Mouse (Mus musculus) CH12.LX (cell line): ENCODE measurements around the gene Pwwp2b. TPM values are rescaled to one million over a fixed set of nuclear protein-coding genes. Genes with fewer than 3 reads are reported as not detected.

Experiments used
- DNase-seq: peaks from one replicate; pipeline ENCODE4 v3.0.0-alpha.2; 2013; ENCODE audit errors: extremely low read depth
- H3K27ac ChIP-seq: 2 replicates; pipeline ENCODE4 v1.5.1; 2012; ENCODE audit warnings: low read depth, mild to moderate bottlenecking, control low read depth, moderate library complexity; ENCODE audit not compliant: insufficient read depth
- H3K27me3 ChIP-seq: replicated peaks from 2 replicates; pipeline ENCODE3; 2012; ENCODE audit warnings: inconsistent platforms
- H3K36me3 ChIP-seq, 2 experiments: replicated peaks in 1 of 2; 2 replicates each; pipeline versions ENCODE3 to v1.6.1; 2012; ENCODE audit warnings: inconsistent platforms in 1 of 2, low read length in 1 of 2, mild to moderate bottlenecking in 1 of 2, mixed read lengths in 1 of 2, moderate library complexity in 1 of 2; ENCODE audit not compliant: control insufficient read depth in 1 of 2, insufficient read depth in 1 of 2
- H3K4me1 ChIP-seq, 2 experiments: 2 replicates each; pipeline ENCODE4 v1.6.1; 2012; ENCODE audit warnings: inconsistent platforms in 1 of 2, moderate library complexity in 1 of 2; ENCODE audit not compliant: insufficient read depth in 2 of 2, control insufficient read depth in 1 of 2
- H3K4me2 ChIP-seq: 2 replicates; pipeline ENCODE4 v1.6.1; 2012; ENCODE audit warnings: low read depth, mild to moderate bottlenecking, control low read depth; ENCODE audit not compliant: poor library complexity, insufficient read depth, severe bottlenecking
- H3K4me3 ChIP-seq, 3 experiments: fragments of 150-350 bp in 1 of 3; sonication (generic) in 1 of 3; replicated peaks in 1 of 3; 2 replicates each; pipeline versions ENCODE3 to v1.5.1; 2011 to 2012; ENCODE audit warnings: low read depth in 2 of 3, low read length in 2 of 3, mild to moderate bottlenecking in 2 of 3, moderate library complexity in 2 of 3, control low read depth in 1 of 3, improper control_type of control experiment in 1 of 3, inconsistent platforms in 1 of 3, mixed read lengths in 1 of 3; ENCODE audit not compliant: poor library complexity in 1 of 3
- H3K79me2 ChIP-seq: replicated peaks from 2 replicates; pipeline ENCODE4 v1.6.1; 2012; ENCODE audit warnings: mild to moderate bottlenecking, moderate library complexity; ENCODE audit not compliant: control insufficient read depth, poor library complexity, insufficient read depth, severe bottlenecking; ENCODE audit errors: extremely low read depth
- H3K9ac ChIP-seq: 2 replicates; pipeline ENCODE4 v1.6.1; 2012; ENCODE audit warnings: low read depth, mild to moderate bottlenecking, control low read depth, moderate library complexity; ENCODE audit not compliant: insufficient read depth
- H3K9me3 ChIP-seq: replicated peaks from 2 replicates; pipeline ENCODE3; 2012; ENCODE audit warnings: low read length, inconsistent platforms, mixed read lengths
- CHD2 ChIP-seq: IDR thresholded peaks from 2 replicates; pipeline ENCODE4 v1.6.1; 2011; ENCODE audit warnings: low read length, improper control_type of control experiment
- CTCF ChIP-seq, 2 experiments: IDR thresholded peaks in 1 of 2; conservative IDR thresholded peaks in 1 of 2; 2 replicates each; pipeline ENCODE4 v1.5.1; 2011 to 2012; ENCODE audit warnings: low read depth in 2 of 2, low read length in 2 of 2, improper control_type of control experiment in 1 of 2, inconsistent platforms in 1 of 2, mild to moderate bottlenecking in 1 of 2, moderate library complexity in 1 of 2
- E2F4 ChIP-seq: IDR thresholded peaks from 2 replicates; pipeline ENCODE4 v1.6.1; 2011; ENCODE audit warnings: low read depth, low read length, improper control_type of control experiment; ENCODE audit not compliant: insufficient replicate concordance
- EP300 ChIP-seq: IDR thresholded peaks from 2 replicates; pipeline ENCODE4 v1.6.1; 2011; ENCODE audit warnings: low read length, improper control_type of control experiment
- JUN ChIP-seq: IDR thresholded peaks from 2 replicates; pipeline ENCODE4 v1.6.1; 2011; ENCODE audit warnings: low read depth, mild to moderate bottlenecking, low read length, improper control_type of control experiment, moderate library complexity; ENCODE audit not compliant: insufficient read depth
- MAX ChIP-seq: IDR thresholded peaks from 2 replicates; pipeline ENCODE4 v1.6.1; 2011; ENCODE audit warnings: low read length, improper control_type of control experiment
- NRF1 ChIP-seq: IDR thresholded peaks from 2 replicates; pipeline ENCODE4 v1.6.1; 2014; ENCODE audit warnings: low read depth, mild to moderate bottlenecking, inconsistent platforms, low read length, improper control_type of control experiment, moderate library complexity
- PAX5 ChIP-seq: IDR thresholded peaks from 2 replicates; pipeline ENCODE4 v1.6.1; 2012; ENCODE audit warnings: low read length, inconsistent platforms, mixed read lengths
- POLR2AphosphoS2 ChIP-seq: IDR thresholded peaks from 2 replicates; pipeline ENCODE4 v1.6.1; 2011; ENCODE audit warnings: low read depth, low read length, improper control_type of control experiment
- RCOR1 ChIP-seq: conservative IDR thresholded peaks from 2 replicates; pipeline ENCODE4 v1.6.1; 2012; ENCODE audit warnings: low read depth, mild to moderate bottlenecking, inconsistent platforms, low read length, improper control_type of control experiment
- SIN3A ChIP-seq: IDR thresholded peaks from 2 replicates; pipeline ENCODE4 v1.6.1; 2012; ENCODE audit warnings: low read length, improper control_type of control experiment, inconsistent platforms
- TCF12 ChIP-seq: IDR thresholded peaks from 2 replicates; pipeline ENCODE4 v1.6.1; 2014; ENCODE audit warnings: low read depth, mild to moderate bottlenecking, inconsistent platforms, low read length, improper control_type of control experiment
- USF1 ChIP-seq: IDR thresholded peaks from 2 replicates; pipeline ENCODE4 v1.6.1; 2014; ENCODE audit warnings: low read depth, mild to moderate bottlenecking, inconsistent platforms, low read length, improper control_type of control experiment
- ZC3H11A ChIP-seq: IDR thresholded peaks from 2 replicates; pipeline ENCODE4 v1.6.1; 2012; ENCODE audit warnings: low read depth, mild to moderate bottlenecking, inconsistent platforms, low read length, improper control_type of control experiment
- ZNF384 ChIP-seq: IDR thresholded peaks from 2 replicates; pipeline ENCODE4 v1.6.1; 2012; ENCODE audit warnings: low read depth, low read length, improper control_type of control experiment, inconsistent platforms
- dilution Hi-C: fragments of 300-500 bp; cut with MboI; formaldehyde crosslinking; loops from 2 replicates; pipeline ENCODE4 v1.14.3; 2020; ENCODE audit warnings: low sequenced_read_pairs; ENCODE audit not compliant: extremely low pct_unique_long_range_greater_than_20kb, extremely low pct_ligation_motif_present
- in situ Hi-C: fragments of 300-500 bp; cut with MboI; formaldehyde crosslinking; loops from 3 replicates; pipeline ENCODE4 v1.14.3; 2019; ENCODE audit warnings: low sequenced_read_pairs, low pct_ligation_motif_present, low pct_unique_long_range_greater_than_20kb, mixed read lengths
- polyA plus RNA-seq: library from polyadenylated mRNA; unstranded; fragments of >175 nt; gene quantifications from 2 replicates; pipeline ENCODE4 v1.2.1, GENCODE M21; 2012; ENCODE audit warnings: low read depth; ENCODE audit not compliant: insufficient read length
- total RNA-seq, 2 experiments: library from RNA; depleted of rRNA; stranded (reverse); fragments of 300-350 nt in 1 of 2; fragments of >200 nt in 1 of 2; gene quantifications; 2 replicates each; pipeline ENCODE4 v1.2.3; 2012 to 2014

Pwwp2b gene
- total and polyA plus RNA-seq, 3 experiments: 0.08 TPM; not detected in 2

- no peaks in the 10 kb centered on the region for H3K9me3 ChIP-seq
- H3K79me2 ChIP-seq: no peaks in the 10 kb centered on the region
- DNase-seq: no peak
- no peaks in the 10 kb centered on the region for H3K4me1 ChIP-seq
- no peak overlapping the region for H3K4me2 ChIP-seq
- no peak overlapping the region for H3K4me3 ChIP-seq
- H3K27ac ChIP-seq: no peak overlapping the region
- H3K9ac ChIP-seq: no peak overlapping the region
- in situ Hi-C loops: no loop called here
- TF ChIP-seq RCOR1 (no peak), EP300 (no peak), POLR2AphosphoS2 (no peak), ZNF384 (no peak), USF1 (no peak), CHD2 (no peak), E2F4 (no peak), CTCF (conservative IDR thresholded peaks at IDR 0.05 in 1 of 2, IDR thresholded peaks at IDR 0.05 in 1 of 2; ENCODE audit: low read depth in 2 of 2, low read length in 2 of 2) (no peak), MAX (no peak), TCF12 (no peak)
- TF ChIP-seq, all 38 proteins: peak for 0
- H3K36me3 ChIP-seq: no peaks in the 10 kb centered on the region
- peaks cover 91% of the 10 kb centered on the region for H3K27me3 ChIP-seq
- dilution Hi-C loops: no loop called here
These were observed 23.6 kb downstream of the Pwwp2b start for GRCm38 (mm10) chr7:139271871-139272270.

DNA sequence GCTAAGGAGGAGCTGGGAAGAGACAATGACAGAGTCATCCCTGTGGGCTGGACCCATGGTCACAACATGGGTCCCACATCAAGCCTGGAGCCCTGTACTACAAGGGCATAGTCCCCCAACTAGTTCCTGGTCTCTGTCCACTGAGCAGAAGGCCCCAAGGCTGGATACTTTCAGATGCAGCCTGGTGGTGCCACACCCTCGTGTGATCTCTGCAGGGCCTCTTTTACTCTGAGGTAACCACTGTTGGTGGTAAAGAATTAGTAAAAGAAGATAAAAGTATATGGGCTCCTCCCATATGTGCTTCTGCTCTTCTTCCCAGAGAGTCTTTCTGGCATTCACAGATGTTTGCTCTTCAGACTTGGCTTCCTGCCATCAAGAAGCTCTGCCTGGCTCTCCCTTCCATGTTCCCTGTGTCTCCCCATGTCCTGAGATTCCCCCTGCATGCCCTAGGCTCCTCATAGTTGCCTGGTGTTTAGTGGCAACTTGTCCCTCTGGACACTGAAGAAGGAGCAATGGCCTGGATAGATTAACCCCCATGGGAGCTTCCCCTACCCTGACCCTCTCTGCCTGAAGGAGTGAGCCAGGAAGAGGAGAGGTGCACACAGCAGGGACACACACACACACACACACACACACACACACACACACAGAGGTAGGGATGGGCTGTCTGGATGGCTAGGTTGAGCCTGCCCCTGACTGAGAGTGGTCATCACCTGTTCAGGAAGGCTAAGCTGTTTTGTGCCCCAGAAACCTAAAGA, 24.5 kb downstream of the Pwwp2b start:
- Histone ChIP-seq H3K79me2 (no peaks in the 10 kb centered on the region), H3K4me3 (no peak overlapping the region), H3K4me1 (no peaks in the 10 kb centered on the region), H3K36me3 (no peaks in the 10 kb centered on the region), H3K27me3 (peaks cover 88% of the 10 kb centered on the region), H3K9ac (no peak overlapping the region), H3K9me3 (no peaks in the 10 kb centered on the region), H3K4me2 (no peak overlapping the region), H3K27ac (no peak overlapping the region)
- dilution Hi-C loops: no loop called here
- in situ Hi-C loops: no loop called here
- no peak for DNase-seq
- TF ChIP-seq JUN (no peak), ZNF384 (no peak), MAX (no peak), PAX5 (no peak), ZC3H11A (no peak), SIN3A (no peak)

DNA sequence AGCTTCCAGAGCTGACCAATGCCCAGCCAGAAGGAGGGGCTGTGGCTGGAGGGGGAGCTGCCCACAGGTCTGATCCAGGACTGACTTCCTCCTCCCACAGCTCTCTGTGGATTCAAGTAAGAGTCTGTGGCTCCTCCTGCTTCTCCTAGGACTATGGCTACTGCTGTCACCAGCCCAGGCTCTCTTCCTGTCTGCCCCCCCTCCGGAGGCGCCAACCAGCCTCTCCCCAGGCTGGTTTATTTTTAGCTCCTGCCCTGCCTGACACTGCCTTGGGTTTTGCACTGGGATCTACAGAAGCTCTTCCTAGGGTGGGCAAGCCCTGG, 25.1 kb downstream of the Pwwp2b start:
- dilution Hi-C loops: no loop called here
- H3K4me1 ChIP-seq: no peaks in the 10 kb centered on the region
- no peak overlapping the region for H3K27ac ChIP-seq
- H3K36me3 ChIP-seq: no peaks in the 10 kb centered on the region
- no peaks in the 10 kb centered on the region for H3K79me2 ChIP-seq
- no peak overlapping the region for H3K4me3 ChIP-seq
- no peak overlapping the region for H3K9ac ChIP-seq
- peaks cover 88% of the 10 kb centered on the region for H3K27me3 ChIP-seq
- no peak for TF ChIP-seq NRF1
- in situ Hi-C loops: no loop called here
- no peaks in the 10 kb centered on the region for H3K9me3 ChIP-seq
- no peak for DNase-seq
- no peak overlapping the region for H3K4me2 ChIP-seq
